Mouse (Mus musculus) cortical plate, adult 2 months (tissue): Measurements from ENCODE around the gene Lsm14b. TPM values are rescaled to one million over a fixed set of nuclear protein-coding genes. Genes with fewer than 3 reads are reported as not detected.
A peak's percentile ranks its signal among the peaks of the same experiment; 100 is the strongest.

Source experiments
- H3K27ac ChIP-seq: fragments of 200-500 bp; 2 replicates; pipeline ENCODE4 v1.5.1; 2012; ENCODE audit warnings: low read length, control low read depth, inconsistent platforms; ENCODE audit not compliant: insufficient read depth
- H3K4me1 ChIP-seq: fragments of 200-500 bp; 2 replicates; pipeline ENCODE4 v1.6.1; 2011; ENCODE audit warnings: low read length; ENCODE audit not compliant: control insufficient read depth, insufficient read depth
- H3K4me3 ChIP-seq: fragments of 200-500 bp; 2 replicates; pipeline ENCODE4 v1.5.1; 2011; ENCODE audit warnings: mild to moderate bottlenecking, low read length, control low read depth; ENCODE audit not compliant: insufficient read depth
- CTCF ChIP-seq: fragments of 200-500 bp; IDR thresholded peaks from 2 replicates; pipeline ENCODE4 v1.5.1; 2011; ENCODE audit warnings: mild to moderate bottlenecking, control low read depth, low read length; ENCODE audit not compliant: insufficient read depth; ENCODE audit errors: extremely low read depth
- POLR2A ChIP-seq: fragments of 200-500 bp; IDR thresholded peaks from 2 replicates; pipeline ENCODE4 v1.6.1; 2011; ENCODE audit warnings: mild to moderate bottlenecking, low read length, control low read depth; ENCODE audit not compliant: insufficient read depth; ENCODE audit errors: extremely low read depth
- polyA plus RNA-seq: library from polyadenylated mRNA; depleted of rRNA; stranded (reverse); fragments of >200 nt; gene quantifications from 2 replicates; pipeline ENCODE4 v1.2.3, GENCODE M21; 2012; rRNA removed

Lsm14b gene
- 78.0 and 80.6 TPM in 2 replicates for polyA plus RNA-seq

DNA sequence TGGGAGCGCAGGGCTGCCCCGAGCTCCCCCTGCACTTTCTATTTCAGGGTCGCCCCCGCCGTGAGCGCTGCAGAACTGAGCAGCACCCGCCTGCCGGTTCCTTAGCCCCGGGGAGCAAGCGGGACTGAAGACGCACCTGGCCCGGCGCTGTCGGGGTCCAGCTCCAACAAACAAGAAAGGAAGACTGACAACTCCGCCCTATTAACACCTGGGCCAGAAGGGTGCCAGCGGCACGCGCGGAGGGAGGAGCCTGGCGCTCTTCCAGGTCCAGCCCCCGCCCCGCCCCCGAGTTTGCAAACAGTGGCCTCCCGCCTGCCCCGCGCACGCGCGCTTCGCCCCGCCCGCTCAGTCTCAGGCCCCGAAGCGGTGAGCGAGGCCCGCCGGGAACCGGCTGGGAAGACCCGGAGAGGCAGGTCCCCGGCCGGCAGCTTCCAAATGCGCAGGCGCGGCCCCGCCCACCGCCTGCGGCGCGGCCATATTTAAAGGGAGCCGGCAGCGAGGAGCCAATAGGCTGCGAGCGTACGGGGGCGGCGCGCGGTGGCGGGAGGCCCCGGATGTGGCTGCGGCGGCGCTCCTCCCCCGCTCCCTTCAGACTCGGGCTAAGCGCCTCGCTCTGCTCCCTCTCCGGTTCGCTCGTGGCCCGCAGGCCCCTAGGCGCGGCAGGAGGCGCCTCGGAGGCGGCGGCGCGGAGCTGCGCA lies at the start of gene Lsm14b:
TSS of gene Lsm14b (plus strand) at position 587 of the 698 bp plus-strand sequence.
- Histone ChIP-seq H3K27ac (peak within 1 kb of the TSS; percentile 94), H3K4me1 (peaks cover 14% of the 10 kb centered on the region), H3K4me3 (peak within 1 kb of the TSS; percentile 89)
- TF ChIP-seq CTCF (no peak), POLR2A (peak; percentile 56; the same call in 1 of the 2 replicates)

DNA sequence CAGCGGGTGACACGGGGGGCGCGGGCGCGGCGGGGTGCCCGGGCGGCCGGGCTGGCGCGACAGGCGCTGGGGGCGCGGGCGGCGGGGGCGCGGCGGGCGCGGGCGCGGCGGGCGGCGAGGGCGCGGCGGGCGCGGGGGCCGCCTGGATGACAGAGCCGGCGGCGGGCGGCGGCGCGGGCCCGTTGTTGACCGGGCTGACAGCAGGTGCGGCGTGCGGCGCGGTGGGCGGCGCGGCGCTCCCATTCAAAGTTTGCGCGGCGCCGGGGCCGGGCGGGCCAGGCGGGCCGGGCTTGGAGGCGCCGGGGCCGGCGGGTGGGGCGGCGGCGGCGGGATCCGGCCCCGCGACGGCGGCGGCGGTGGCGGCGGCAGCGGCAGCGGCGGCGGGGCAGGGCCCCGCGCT lies 48.9 kb upstream of the Lsm14b start:
- peak overlapping the region; percentile 86; the same call in 1 of the 2 replicates for H3K4me3 ChIP-seq
- H3K4me1 ChIP-seq, result peaks cover 18% of the 10 kb centered on the region
- no peak overlapping the region for H3K27ac ChIP-seq
- TF ChIP-seq CTCF (no peak), POLR2A (no peak)

DNA sequence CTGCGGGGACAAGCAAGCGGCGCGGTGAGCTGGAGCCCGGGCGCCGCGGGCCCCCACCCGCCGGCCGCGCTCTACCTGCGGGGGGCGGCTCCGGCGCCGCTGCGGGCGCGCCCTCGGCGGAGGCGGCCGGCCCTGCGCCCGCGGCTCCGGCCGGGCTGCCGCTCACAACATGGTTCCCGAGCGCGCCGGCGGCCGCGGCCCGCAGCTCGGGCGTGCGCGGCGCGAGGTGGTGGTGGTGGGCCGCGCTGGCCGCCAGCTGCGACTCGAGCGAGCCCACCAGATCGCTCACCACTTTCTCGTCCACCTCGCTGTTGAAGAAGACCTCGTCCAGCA lies 48.5 kb upstream of the Lsm14b start:
- peak overlapping the region; percentile 93 for H3K27ac ChIP-seq
- H3K4me1 ChIP-seq, result peaks cover 18% of the 10 kb centered on the region
- peak overlapping the region; percentile 86 for H3K4me3 ChIP-seq

DNA sequence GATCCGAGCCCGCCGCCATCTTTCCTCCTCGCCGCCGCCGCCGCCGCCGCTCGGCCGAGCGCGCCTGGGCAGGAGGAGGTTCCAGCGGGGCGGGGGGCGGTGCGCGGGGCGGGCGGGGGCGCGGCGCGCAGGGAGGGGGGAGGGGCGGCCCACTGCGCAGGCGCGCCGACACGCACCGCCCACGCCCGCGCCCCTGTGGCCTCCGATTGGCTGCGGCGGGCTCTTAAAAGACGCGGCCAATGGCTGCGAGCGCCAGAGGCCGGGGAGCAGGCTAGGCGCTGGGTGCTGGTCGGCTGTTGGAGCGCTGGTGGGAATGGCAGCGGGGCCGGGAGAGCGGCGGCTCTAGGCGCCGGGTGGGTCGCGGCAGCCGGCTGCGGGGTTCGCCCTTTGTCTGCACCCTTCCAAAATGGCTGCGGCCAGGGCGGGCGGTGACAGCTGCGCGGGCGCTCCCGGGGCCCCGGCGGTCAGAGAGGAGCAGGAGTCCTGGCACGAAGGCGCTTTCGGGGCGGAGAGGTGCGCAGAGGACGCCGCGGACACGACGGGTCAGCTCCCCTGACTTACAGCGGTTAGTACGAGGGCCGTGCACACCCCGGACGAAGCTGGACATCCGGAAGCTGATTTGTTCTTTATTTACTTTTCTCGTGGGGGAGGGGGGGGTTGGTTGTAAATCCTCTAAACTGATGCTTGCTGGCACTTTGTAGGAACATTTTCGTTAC lies 48.0 kb upstream of the Lsm14b start, which contains the start of gene Taf4:
TSS of gene Taf4 (minus strand) at position 19 of the 716 bp plus-strand sequence.
- Histone ChIP-seq H3K27ac (peak within 1 kb of the TSS; percentile 99), H3K4me1 (peaks cover 18% of the 10 kb centered on the region), H3K4me3 (peak within 1 kb of the TSS; percentile 86)
- TF ChIP-seq POLR2A (peak; percentile 96), CTCF (no peak)

More for the DNA sequence above, 48.5 kb upstream of the Lsm14b start:
- no peak for TF ChIP-seq CTCF
- no peak for TF ChIP-seq POLR2A

DNA sequence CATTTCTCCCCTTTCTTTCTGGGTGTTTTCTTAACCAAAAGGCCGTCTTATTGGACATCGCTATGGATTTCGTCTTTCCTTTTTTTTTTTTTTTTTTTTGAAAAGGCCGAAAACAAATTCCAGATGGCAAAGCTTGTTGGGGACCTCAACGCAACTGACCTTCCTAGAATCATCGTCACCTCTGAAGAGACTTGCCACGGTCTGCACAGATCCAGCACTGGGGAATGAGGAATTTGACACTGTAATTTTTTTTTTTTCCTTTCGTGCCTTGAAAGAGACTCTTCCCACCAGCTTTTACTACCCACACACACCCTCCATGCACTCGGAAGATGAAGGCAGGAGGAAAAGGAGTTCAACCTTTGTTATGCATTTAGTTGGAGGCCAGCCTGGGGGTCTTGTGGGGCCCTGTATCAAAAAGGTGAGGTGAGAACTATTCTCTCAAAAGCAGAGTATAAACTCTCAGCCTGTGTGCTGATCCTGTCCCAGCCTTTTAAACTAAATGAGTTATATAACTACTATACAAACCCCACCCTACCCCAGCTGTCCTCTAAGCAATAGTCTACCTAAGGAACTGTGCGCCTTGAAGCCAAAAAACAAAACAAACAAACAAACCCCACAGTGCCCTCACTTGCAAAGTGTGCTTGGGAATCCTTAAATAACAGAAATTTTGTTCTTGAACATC lies 47.3 kb upstream of the Lsm14b start:
- H3K4me3 ChIP-seq, result peak overlapping the region; percentile 86
- peaks cover 14% of the 10 kb centered on the region for H3K4me1 ChIP-seq
- H3K27ac ChIP-seq, result peak overlapping the region; percentile 99
- TF ChIP-seq CTCF, result no peak
- no peak for TF ChIP-seq POLR2A

DNA sequence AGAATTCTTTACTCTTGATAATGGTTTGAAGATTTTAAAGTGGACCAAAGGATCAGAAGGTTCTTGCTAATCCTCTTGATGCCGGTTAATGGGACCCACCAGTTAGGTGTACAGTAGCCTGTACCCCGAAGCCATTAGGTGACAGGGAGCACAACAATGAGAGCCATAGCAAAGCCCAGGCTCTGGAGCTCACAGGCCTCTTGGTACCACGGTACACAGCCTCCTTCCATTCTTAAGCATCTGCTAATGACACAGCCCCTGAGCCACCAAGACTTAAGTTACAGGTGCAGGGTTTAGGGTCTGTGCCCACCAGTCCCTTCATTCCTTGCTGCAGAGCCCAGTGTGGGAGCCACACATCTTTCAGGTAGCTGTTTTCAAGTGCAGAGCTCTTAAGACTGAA lies 46.5 kb upstream of the Lsm14b start:
- TF ChIP-seq CTCF (no peak), POLR2A (no peak)
- no peak overlapping the region for H3K27ac ChIP-seq
- H3K4me1 ChIP-seq, result peaks cover 12% of the 10 kb centered on the region
- no peak overlapping the region; the same call in 1 of the 2 replicates for H3K4me3 ChIP-seq

DNA sequence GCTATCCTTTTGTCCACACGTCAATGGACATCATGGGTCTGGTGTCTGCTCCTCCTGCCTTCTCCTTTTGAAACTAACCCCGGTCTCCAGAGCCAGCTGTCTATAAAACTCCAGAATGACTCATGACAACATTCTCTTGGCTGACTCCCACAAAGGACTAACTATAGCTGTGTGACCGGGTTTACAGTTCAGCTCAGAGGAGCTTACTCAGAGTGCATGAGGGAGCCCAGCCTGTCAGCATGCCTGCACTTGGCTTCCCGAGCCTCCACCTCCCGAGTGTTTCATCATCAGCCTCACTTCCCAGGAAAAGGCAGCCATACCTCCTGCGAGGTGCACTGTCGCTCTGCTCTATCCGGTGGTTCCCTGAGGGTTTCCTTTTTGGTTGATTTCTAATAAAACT lies 45.0 kb upstream of the Lsm14b start:
- H3K27ac ChIP-seq, result no peak overlapping the region
- peaks cover 10% of the 10 kb centered on the region for H3K4me1 ChIP-seq
- TF ChIP-seq CTCF, result no peak
- no peak for TF ChIP-seq POLR2A
- no peak overlapping the region for H3K4me3 ChIP-seq

DNA sequence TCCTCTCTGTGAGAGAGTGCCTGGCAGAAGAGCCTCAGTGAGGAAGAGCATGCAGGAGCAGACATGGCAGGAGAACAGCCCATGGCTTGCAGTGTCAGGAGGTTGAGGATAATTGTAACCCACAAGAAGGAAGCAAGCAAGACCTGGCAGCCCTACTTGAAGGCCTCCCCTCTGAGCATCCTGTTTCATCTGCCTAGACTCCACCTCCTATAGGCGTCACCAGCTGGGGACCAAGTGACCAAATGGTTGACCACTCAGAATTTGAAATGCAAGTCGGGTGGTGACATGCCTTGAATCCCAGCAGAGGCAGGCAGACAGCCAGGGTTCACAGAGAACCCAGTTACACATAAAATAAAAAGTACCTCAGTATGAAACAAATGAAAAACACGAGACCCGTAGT lies 44.2 kb upstream of the Lsm14b start:
- no peak overlapping the region for H3K4me3 ChIP-seq
- TF ChIP-seq POLR2A (no peak), CTCF (no peak)
- peaks cover 10% of the 10 kb centered on the region for H3K4me1 ChIP-seq
- no peak overlapping the region for H3K27ac ChIP-seq

DNA sequence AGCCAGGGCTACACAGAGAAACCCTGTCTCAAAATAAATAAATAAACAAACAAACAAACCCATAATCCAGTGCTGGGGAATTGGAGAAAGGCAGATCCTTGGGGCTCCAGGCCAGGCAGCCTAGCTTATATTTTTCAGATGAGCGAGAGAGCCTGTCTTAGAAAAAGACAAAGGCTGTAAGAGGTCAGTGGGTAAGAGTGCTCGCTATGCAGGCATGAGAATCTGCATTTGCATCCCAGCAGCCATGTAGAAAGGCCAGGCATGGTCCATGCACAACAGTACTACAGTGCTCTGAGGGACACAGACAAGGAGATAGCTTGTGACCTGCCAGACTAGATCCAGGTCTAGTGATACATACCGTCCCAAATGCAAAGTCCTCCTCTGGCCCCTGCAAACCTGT lies 42.1 kb upstream of the Lsm14b start:
- no peak overlapping the region for H3K4me3 ChIP-seq
- peaks cover 10% of the 10 kb centered on the region for H3K4me1 ChIP-seq
- TF ChIP-seq CTCF (no peak), POLR2A (no peak)
- H3K27ac ChIP-seq, result no peak overlapping the region
